Mouse (Mus musculus) olfactory bulb, adult 2 months (tissue): ENCODE data around the gene Xlr3c.

Experiments used
- CTCF ChIP-seq: fragments of 200-500 bp; IDR thresholded peaks from 2 replicates; pipeline ENCODE4 v1.5.1; 2012; ENCODE audit warnings: low read depth, mild to moderate bottlenecking, low read length, moderate library complexity; ENCODE audit not compliant: insufficient read depth
- POLR2A ChIP-seq: fragments of 200-500 bp; IDR thresholded peaks from 2 replicates; pipeline ENCODE4 v1.6.1; 2012; ENCODE audit warnings: mild to moderate bottlenecking, low read depth, low read length, moderate library complexity; ENCODE audit not compliant: insufficient read depth

- TF ChIP-seq POLR2A (no peak), CTCF (no peak)
These were observed 36.5 kb downstream of the Xlr3c start for GRCm38 (mm10) chrX:73228606-73229214.
